Mouse (Mus musculus): ENCODE results near the gene Pcyox1.
"Not testable (repeated sequence)": the region's sequence is repeated elsewhere in the genome, so short reads cannot be mapped to it uniquely, and the experiment has no call there.

Pcyox1 gene

GRCm38 (mm10) chr6:86366125-86366852, 30.7 kb downstream of the Pcyox1 start:
- no peak for DNase-seq (ENCODE audit: low read depth, low spot score)

GRCm38 (mm10) chr6:86365371-86366124, 31.4 kb downstream of the Pcyox1 start, which contains the start of gene Fam136a:
TSS of gene Fam136a (plus strand) at chr6:86365646.
- DNase-seq (ENCODE audit: low read depth, low spot score): peak; percentile 90

- peak; percentile 69 for DNase-seq (ENCODE audit: low read depth, low spot score)
Measured at GRCm38 (mm10) chr6:86364442-86365141, 32.4 kb downstream of the Pcyox1 start.

GRCm38 (mm10) chr6:86361373-86361772, 35.6 kb downstream of the Pcyox1 start:
- no peak for DNase-seq (ENCODE audit: low read depth, low spot score)

- no peak for DNase-seq (ENCODE audit: low read depth, low spot score)
Measured at GRCm38 (mm10) chr6:86360691-86361090, 36.3 kb downstream of the Pcyox1 start.

- DNase-seq (ENCODE audit: low read depth, low spot score): no peak
Measured at GRCm38 (mm10) chr6:86356956-86357355, 40.0 kb downstream of the Pcyox1 start.

- no peak for DNase-seq (ENCODE audit: low read depth, low spot score)
Measured at GRCm38 (mm10) chr6:86354948-86355347, 42.0 kb downstream of the Pcyox1 start.

- DNase-seq (ENCODE audit: low read depth, low spot score): no peak
Measured at GRCm38 (mm10) chr6:86349257-86349656, 47.7 kb downstream of the Pcyox1 start.

- DNase-seq (ENCODE audit: low read depth, low spot score): no peak
Measured at GRCm38 (mm10) chr6:86346063-86346462, 50.9 kb downstream of the Pcyox1 start.

GRCm38 (mm10) chr6:86343656-86344055, 53.3 kb downstream of the Pcyox1 start:
- no peak for DNase-seq (ENCODE audit: low read depth, low spot score)

GRCm38 (mm10) chr6:86336340-86336739, 60.6 kb downstream of the Pcyox1 start:
- not testable (repeated sequence) for DNase-seq (ENCODE audit: low read depth, low spot score)
